Mouse (Mus musculus) limb, embryonic 13.5 days (tissue): ENCODE measurements at regions not wholly inside any gene's neighbourhood (a gene's known extent, or its start where the extent isn't known, plus 50 kb on each side); places are given as distances from the start of the nearest gene placed in this dataset.
"Not testable (repeated sequence)": the region's sequence is repeated elsewhere in the genome, so short reads cannot be mapped to it uniquely, and the experiment has no call there.

Source experiments
- ATAC-seq: fragments of 200-750 bp; cut with Nextera tagmentation; 2 replicates; pipeline ENCODE4 v1.8.0; 2017; ENCODE audit warnings: low read depth, moderate number of reproducible peaks, moderate TSS enrichment; ENCODE audit not compliant: low FRiP score
- H3K27ac ChIP-seq: fragments of 300-500 bp; sonication (generic); 2 replicates; pipeline ENCODE4 v1.5.1; 2015; ENCODE audit warnings: inconsistent platforms, mild to moderate bottlenecking, moderate library complexity
- H3K27me3 ChIP-seq: fragments of 300-500 bp; sonication (generic); 2 replicates; pipeline ENCODE4 v1.6.1; 2015; ENCODE audit warnings: mild to moderate bottlenecking, inconsistent platforms
- H3K36me3 ChIP-seq: fragments of 300-500 bp; sonication (generic); 2 replicates; pipeline ENCODE4 v1.6.1; 2015; ENCODE audit warnings: inconsistent platforms, mild to moderate bottlenecking, moderate library complexity
- H3K4me1 ChIP-seq: fragments of 300-500 bp; sonication (generic); 2 replicates; pipeline ENCODE4 v1.6.1; 2015; ENCODE audit warnings: inconsistent platforms
- H3K4me2 ChIP-seq: fragments of 300-500 bp; sonication (generic); replicated peaks from 2 replicates; pipeline ENCODE4 v1.6.1; 2015; ENCODE audit warnings: inconsistent platforms, mild to moderate bottlenecking, moderate library complexity
- H3K4me3 ChIP-seq: fragments of 300-500 bp; sonication (generic); 2 replicates; pipeline ENCODE4 v1.5.1; 2015; ENCODE audit warnings: moderate library complexity, mild to moderate bottlenecking, inconsistent platforms
- H3K9ac ChIP-seq: fragments of 300-500 bp; sonication (generic); 2 replicates; pipeline ENCODE4 v1.6.1; 2015; ENCODE audit warnings: mild to moderate bottlenecking, inconsistent platforms
- H3K9me3 ChIP-seq: fragments of 300-500 bp; sonication (generic); 2 replicates; pipeline ENCODE4 v1.6.1; 2016; ENCODE audit warnings: inconsistent platforms
- WGBS: fragments of 180-500 bp; shearing (Covaris S2); methylation state at CpG from one replicate; pipeline ENCODE4 v1.1.7; 2015; 5-methylcytosine and 5-hydroxymethylcytosine counted together

DNA sequence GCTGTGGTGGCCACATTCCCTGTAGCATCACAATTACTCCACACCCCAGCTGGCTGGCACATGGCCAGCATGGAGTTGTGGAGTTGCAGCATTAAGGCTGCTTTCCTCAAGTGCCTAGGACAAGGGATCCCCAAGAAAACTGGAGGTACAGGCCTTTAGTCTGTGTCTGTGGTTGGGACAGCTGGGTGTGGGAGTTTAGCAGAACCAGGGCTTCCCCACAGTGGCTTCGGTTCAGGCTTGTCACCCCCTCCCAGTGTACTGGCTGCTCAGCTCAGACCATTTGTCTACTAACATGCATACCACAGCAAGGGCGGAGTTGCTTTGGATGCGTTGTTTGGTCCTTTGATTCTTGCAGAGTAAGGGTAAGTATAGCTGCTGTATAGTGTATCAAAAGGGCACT lies 79.1 kb upstream of the Neurl1b start:
- no peaks in the 10 kb centered on the region for H3K9me3 ChIP-seq
- no peak overlapping the region for H3K4me2 ChIP-seq
- WGBS = 61% methylated on average over 3 of the region's 3 CpGs
- no peaks in the 10 kb centered on the region for H3K36me3 ChIP-seq
- H3K4me3 ChIP-seq = no peak overlapping the region
- ATAC-seq = no peak
- H3K27me3 ChIP-seq = no peaks in the 10 kb centered on the region
- no peaks in the 10 kb centered on the region for H3K4me1 ChIP-seq
- H3K27ac ChIP-seq = no peak overlapping the region
- H3K9ac ChIP-seq = no peak overlapping the region

- H3K4me2 ChIP-seq = no peak overlapping the region
- H3K36me3 ChIP-seq = no peaks in the 10 kb centered on the region
- no peak overlapping the region for H3K27ac ChIP-seq
- no peak overlapping the region for H3K9ac ChIP-seq
- no peaks in the 10 kb centered on the region for H3K27me3 ChIP-seq
- 87% methylated on average over 1 of the region's 1 CpGs for WGBS
- H3K4me1 ChIP-seq = no peaks in the 10 kb centered on the region
- no peak for ATAC-seq
- H3K9me3 ChIP-seq = no peaks in the 10 kb centered on the region
- no peak overlapping the region for H3K4me3 ChIP-seq
These were observed 78.6 kb upstream of the Neurl1b start for GRCm38 (mm10) chr17:26336011-26336410.

GRCm38 (mm10) chr17:26337106-26337505 lies 77.5 kb upstream of the Neurl1b start:
- no peaks in the 10 kb centered on the region for H3K4me1 ChIP-seq
- no peak overlapping the region for H3K9ac ChIP-seq
- no peak for ATAC-seq
- H3K27me3 ChIP-seq = no peaks in the 10 kb centered on the region
- no peak overlapping the region for H3K4me3 ChIP-seq
- no peak overlapping the region for H3K4me2 ChIP-seq
- H3K27ac ChIP-seq = no peak overlapping the region
- no peaks in the 10 kb centered on the region for H3K9me3 ChIP-seq
- WGBS = 87% methylated on average over 3 of the region's 3 CpGs
- no peaks in the 10 kb centered on the region for H3K36me3 ChIP-seq

GRCm38 (mm10) chr17:26345436-26345835 lies 69.2 kb upstream of the Neurl1b start:
- not testable (repeated sequence) for H3K4me2 ChIP-seq
- 81% methylated on average over 7 of the region's 7 CpGs for WGBS

DNA sequence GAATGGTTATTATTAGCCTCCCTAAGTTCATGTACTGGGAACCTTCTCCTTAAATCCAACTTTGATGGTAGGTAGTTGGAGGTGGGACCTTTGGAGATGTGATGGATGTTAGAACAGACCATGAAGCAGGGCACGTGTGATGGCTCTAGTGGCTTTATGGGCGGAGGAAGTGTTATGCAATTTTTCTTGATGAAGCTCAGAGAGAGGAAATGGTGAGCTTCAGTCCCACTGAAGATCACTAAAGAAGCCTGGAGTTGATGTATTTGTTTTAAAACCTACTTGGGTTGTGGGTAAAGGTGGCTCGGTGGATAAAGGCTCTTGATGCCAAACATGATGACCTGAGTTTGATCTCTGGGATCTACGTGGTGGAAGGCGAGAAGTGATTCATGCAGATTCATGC lies 66.5 kb upstream of the Neurl1b start:
- WGBS = 92% methylated on average over 5 of the region's 5 CpGs
- no peak overlapping the region for H3K4me3 ChIP-seq
- no peak overlapping the region for H3K4me2 ChIP-seq
- H3K27ac ChIP-seq = no peak overlapping the region
- peaks cover 3% of the 10 kb centered on the region; the same call in 1 of the 2 replicates for H3K4me1 ChIP-seq
- no peak for ATAC-seq
- H3K9ac ChIP-seq = no peak overlapping the region
- H3K27me3 ChIP-seq = no peaks in the 10 kb centered on the region; the same call in 1 of the 2 replicates
- no peaks in the 10 kb centered on the region for H3K36me3 ChIP-seq
- no peaks in the 10 kb centered on the region for H3K9me3 ChIP-seq

More at GRCm38 (mm10) chr17:26345436-26345835, 69.2 kb upstream of the Neurl1b start:
- not testable (repeated sequence) for H3K36me3 ChIP-seq, H3K4me3 ChIP-seq, H3K9me3 ChIP-seq, H3K4me1 ChIP-seq, H3K27ac ChIP-seq, H3K9ac ChIP-seq, ATAC-seq, H3K27me3 ChIP-seq

GRCm38 (mm10) chr17:26349741-26350140 lies 64.9 kb upstream of the Neurl1b start:
- no peak overlapping the region for H3K27ac ChIP-seq
- ATAC-seq = no peak
- H3K9me3 ChIP-seq = no peaks in the 10 kb centered on the region
- H3K27me3 ChIP-seq = no peaks in the 10 kb centered on the region; the same call in 1 of the 2 replicates
- no peak overlapping the region for H3K9ac ChIP-seq
- no peaks in the 10 kb centered on the region for H3K36me3 ChIP-seq
- H3K4me1 ChIP-seq = peaks cover 7% of the 10 kb centered on the region
- WGBS = 51% methylated on average over 2 of the region's 2 CpGs
- H3K4me3 ChIP-seq = no peak overlapping the region
- no peak overlapping the region for H3K4me2 ChIP-seq

DNA sequence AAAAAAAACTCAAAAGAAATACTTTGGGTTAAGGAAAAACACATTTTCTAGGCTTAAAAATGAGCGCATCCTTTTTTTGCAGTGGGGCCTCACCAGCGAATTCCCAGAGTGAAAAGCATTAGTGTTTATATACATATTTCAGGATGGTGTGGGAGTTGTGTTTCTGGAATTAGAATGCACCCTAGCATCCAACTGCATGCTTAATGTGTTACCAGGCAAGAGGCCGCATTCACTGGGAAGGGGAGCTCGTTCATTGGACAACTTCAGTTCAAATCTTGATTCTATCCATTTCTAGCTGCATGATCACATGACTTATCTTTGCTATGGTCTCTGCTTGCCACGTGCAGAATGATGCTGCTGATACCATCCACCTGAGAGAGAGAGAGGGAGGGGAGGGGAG lies 64.4 kb upstream of the Neurl1b start:
- H3K36me3 ChIP-seq = no peaks in the 10 kb centered on the region
- no peak for ATAC-seq
- H3K9me3 ChIP-seq = no peaks in the 10 kb centered on the region
- no peak overlapping the region for H3K4me3 ChIP-seq
- peaks cover 7% of the 10 kb centered on the region for H3K4me1 ChIP-seq
- no peak overlapping the region for H3K9ac ChIP-seq
- H3K4me2 ChIP-seq = no peak overlapping the region
- WGBS = 84% methylated on average over 5 of the region's 5 CpGs
- H3K27ac ChIP-seq = no peak overlapping the region
- no peaks in the 10 kb centered on the region; the same call in 1 of the 2 replicates for H3K27me3 ChIP-seq

- no peak overlapping the region for H3K4me3 ChIP-seq
- H3K27ac ChIP-seq = no peak overlapping the region
- H3K4me1 ChIP-seq = peaks cover 7% of the 10 kb centered on the region
- H3K9me3 ChIP-seq = no peaks in the 10 kb centered on the region
- no peaks in the 10 kb centered on the region for H3K36me3 ChIP-seq
- no peak overlapping the region for H3K4me2 ChIP-seq
- no peak overlapping the region for H3K9ac ChIP-seq
- ATAC-seq = no peak
- no peaks in the 10 kb centered on the region; the same call in 1 of the 2 replicates for H3K27me3 ChIP-seq
- whole genome bisulfite sequencing = 81% methylated on average over 7 of the region's 7 CpGs
These were observed 62.6 kb upstream of the Neurl1b start for GRCm38 (mm10) chr17:26351991-26352390.

DNA sequence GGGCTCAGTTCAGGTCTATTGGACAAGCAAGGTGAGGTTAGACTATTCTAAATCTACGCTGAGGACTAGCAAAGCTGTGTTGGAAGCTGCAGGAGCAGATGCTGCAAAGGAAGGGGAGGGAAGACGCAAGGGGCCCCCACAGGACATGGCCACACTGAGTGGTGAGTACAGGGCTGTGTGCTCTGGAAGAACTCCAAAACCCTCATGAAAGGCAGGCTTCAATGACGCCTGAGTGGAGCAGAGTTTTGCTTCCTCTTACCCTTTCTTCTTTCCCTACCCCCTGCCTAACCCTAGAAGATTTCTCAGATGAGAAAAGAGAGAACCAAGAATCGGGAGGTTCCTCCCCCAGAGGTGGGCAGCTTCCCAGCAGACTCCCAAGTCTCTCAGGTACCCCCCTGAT lies 61.9 kb upstream of the Neurl1b start:
- no peak overlapping the region for H3K27ac ChIP-seq
- no peaks in the 10 kb centered on the region; the same call in 1 of the 2 replicates for H3K27me3 ChIP-seq
- 67% methylated on average over 4 of the region's 4 CpGs for WGBS
- H3K4me1 ChIP-seq = peaks cover 7% of the 10 kb centered on the region
- H3K9ac ChIP-seq = no peak overlapping the region
- H3K4me2 ChIP-seq = no peak overlapping the region
- ATAC-seq = no peak
- H3K36me3 ChIP-seq = no peaks in the 10 kb centered on the region
- H3K9me3 ChIP-seq = no peaks in the 10 kb centered on the region
- H3K4me3 ChIP-seq = no peak overlapping the region

- no peak overlapping the region for H3K4me2 ChIP-seq
- 62% methylated on average over 3 of the region's 3 CpGs for WGBS
- peaks cover 7% of the 10 kb centered on the region for H3K4me1 ChIP-seq
- H3K4me3 ChIP-seq = no peak overlapping the region
- no peak overlapping the region for H3K27ac ChIP-seq
- H3K27me3 ChIP-seq = no peaks in the 10 kb centered on the region; the same call in 1 of the 2 replicates
- no peaks in the 10 kb centered on the region for H3K9me3 ChIP-seq
- H3K9ac ChIP-seq = no peak overlapping the region
- H3K36me3 ChIP-seq = no peaks in the 10 kb centered on the region
- no peak for ATAC-seq
These were observed 60.2 kb upstream of the Neurl1b start for GRCm38 (mm10) chr17:26354431-26354830.

DNA sequence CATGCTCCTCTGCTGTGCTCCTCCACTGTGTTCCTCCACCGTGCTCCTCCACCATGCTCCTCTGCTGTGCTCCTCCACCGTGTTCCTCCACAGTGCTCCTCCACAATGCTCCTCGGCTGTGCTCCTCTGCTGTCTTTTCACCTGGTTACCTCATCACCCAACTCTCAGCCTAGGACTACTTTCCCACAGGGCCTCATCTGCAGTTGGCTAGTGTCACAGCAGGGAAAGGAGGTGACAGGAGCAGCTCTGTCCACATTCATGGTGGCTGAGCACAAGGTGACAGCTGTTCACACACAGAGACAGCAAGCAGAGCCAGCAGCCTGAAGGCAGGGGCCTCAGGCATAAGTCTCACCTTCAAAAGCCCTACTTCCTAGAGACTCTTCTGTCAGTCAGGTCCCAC lies 59.3 kb upstream of the Neurl1b start:
- H3K27me3 ChIP-seq = no peaks in the 10 kb centered on the region; the same call in 1 of the 2 replicates
- WGBS = 88% methylated on average over 3 of the region's 3 CpGs
- H3K9me3 ChIP-seq = no peaks in the 10 kb centered on the region
- H3K4me3 ChIP-seq = no peak overlapping the region
- no peak overlapping the region for H3K9ac ChIP-seq
- H3K36me3 ChIP-seq = no peaks in the 10 kb centered on the region
- H3K4me2 ChIP-seq = no peak overlapping the region
- H3K4me1 ChIP-seq = peaks cover 7% of the 10 kb centered on the region
- ATAC-seq = no peak
- H3K27ac ChIP-seq = no peak overlapping the region

DNA sequence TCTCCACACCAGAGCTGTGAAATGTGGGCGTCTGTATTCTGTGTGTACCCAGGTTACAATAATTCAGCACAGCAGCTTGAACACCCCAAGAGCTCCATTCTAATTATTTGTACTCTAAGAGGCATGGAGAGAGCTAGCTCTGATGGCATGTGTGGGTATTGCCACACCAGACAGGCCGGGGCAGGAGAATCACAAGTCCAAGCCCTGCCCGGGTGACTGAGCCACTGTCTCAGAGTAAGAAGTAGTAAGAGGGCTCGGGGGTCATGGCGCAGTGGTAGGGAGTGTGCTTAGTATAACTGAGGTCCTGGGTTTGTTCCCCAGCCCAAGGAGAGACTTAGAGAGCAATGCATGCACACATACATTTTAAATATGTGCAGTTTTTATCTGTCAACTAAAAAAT lies 57.7 kb upstream of the Neurl1b start:
- H3K9ac ChIP-seq = no peak overlapping the region
- H3K27me3 ChIP-seq = no peaks in the 10 kb centered on the region; the same call in none of the 2 replicates
- peaks cover 11% of the 10 kb centered on the region for H3K4me1 ChIP-seq
- H3K36me3 ChIP-seq = no peaks in the 10 kb centered on the region
- WGBS = 84% methylated on average over 5 of the region's 5 CpGs
- no peak overlapping the region for H3K4me2 ChIP-seq
- no peak overlapping the region for H3K4me3 ChIP-seq
- H3K27ac ChIP-seq = no peak overlapping the region
- ATAC-seq = no peak
- H3K9me3 ChIP-seq = no peaks in the 10 kb centered on the region

GRCm38 (mm10) chr17:26357784-26358183 lies 56.8 kb upstream of the Neurl1b start:
- no peak overlapping the region; the same call in 1 of the 2 replicates for H3K9ac ChIP-seq
- peaks cover 14% of the 10 kb centered on the region for H3K4me1 ChIP-seq
- no peaks in the 10 kb centered on the region for H3K36me3 ChIP-seq
- no peak overlapping the region for H3K4me3 ChIP-seq
- no peaks in the 10 kb centered on the region; the same call in none of the 2 replicates for H3K27me3 ChIP-seq
- H3K9me3 ChIP-seq = no peaks in the 10 kb centered on the region
- 42% methylated on average over 4 of the region's 4 CpGs for WGBS
- no peak overlapping the region for H3K4me2 ChIP-seq
- no peak overlapping the region for H3K27ac ChIP-seq
- no peak for ATAC-seq
